Mouse (Mus musculus) stomach, embryonic 16.5 days (tissue): Measurements from ENCODE around the gene Bmpr1a. TPM values are rescaled to one million over a fixed set of nuclear protein-coding genes. Genes with fewer than 3 reads are reported as not detected.

ENCODE experiments used
- ATAC-seq: fragments of 200-750 bp; cut with Nextera tagmentation; 2 replicates; pipeline ENCODE4 v1.8.0; 2017; ENCODE audit warnings: moderate number of reproducible peaks, moderate TSS enrichment; ENCODE audit not compliant: insufficient read depth, low FRiP score
- H3K27ac ChIP-seq: fragments of 300-500 bp; sonication (generic); 2 replicates; pipeline ENCODE4 v1.5.1; 2014; ENCODE audit warnings: low read length
- H3K27me3 ChIP-seq: fragments of 300-500 bp; sonication (generic); 2 replicates; pipeline ENCODE4 v1.6.1; 2014; ENCODE audit warnings: low read length, control low read depth, mixed read lengths; ENCODE audit not compliant: control insufficient read depth, insufficient read depth
- H3K36me3 ChIP-seq: fragments of 300-500 bp; sonication (generic); 2 replicates; pipeline ENCODE4 v1.6.1; 2014; ENCODE audit warnings: low read length; ENCODE audit not compliant: control insufficient read depth, insufficient read depth
- H3K4me1 ChIP-seq: fragments of 300-500 bp; sonication (generic); 2 replicates; pipeline ENCODE4 v1.6.1; 2014; ENCODE audit warnings: low read length, control low read depth, mixed read lengths; ENCODE audit not compliant: control insufficient read depth, insufficient read depth
- H3K4me2 ChIP-seq: fragments of 300-500 bp; sonication (generic); 2 replicates; pipeline ENCODE4 v1.6.1; 2014; ENCODE audit warnings: low read depth, low read length, mixed read lengths
- H3K4me3 ChIP-seq: fragments of 300-500 bp; sonication (generic); replicated peaks from 2 replicates; pipeline ENCODE4 v1.5.1; 2014; ENCODE audit warnings: mild to moderate bottlenecking, low read length
- H3K9ac ChIP-seq: fragments of 300-500 bp; sonication (generic); 2 replicates; pipeline ENCODE4 v1.6.1; 2014; ENCODE audit warnings: low read length
- H3K9me3 ChIP-seq: fragments of 300-500 bp; sonication (generic); replicated peaks from 2 replicates; pipeline ENCODE4 v1.6.1; 2016; ENCODE audit warnings: low read length, control low read depth; ENCODE audit not compliant: control insufficient read depth
- WGBS: fragments of 180-500 bp; shearing (Covaris S2); extraction: QIAGEN DNeasy Blood & Tissue Kit; methylation state at CpG from one replicate; pipeline ENCODE4 v1.1.7; 2014; 5-methylcytosine and 5-hydroxymethylcytosine counted together
- polyA plus RNA-seq: library from polyadenylated mRNA; unstranded; fragments of >200 nt; fragmentation: Nextera tagmentation; extraction: Ambion mirVana; gene quantifications from 2 replicates; pipeline ENCODE4 v1.2.1, GENCODE M21; 2015

Gene Bmpr1a
- polyA plus RNA-seq, 1 experiment from 2014 or later, result 22.9 TPM

DNA sequence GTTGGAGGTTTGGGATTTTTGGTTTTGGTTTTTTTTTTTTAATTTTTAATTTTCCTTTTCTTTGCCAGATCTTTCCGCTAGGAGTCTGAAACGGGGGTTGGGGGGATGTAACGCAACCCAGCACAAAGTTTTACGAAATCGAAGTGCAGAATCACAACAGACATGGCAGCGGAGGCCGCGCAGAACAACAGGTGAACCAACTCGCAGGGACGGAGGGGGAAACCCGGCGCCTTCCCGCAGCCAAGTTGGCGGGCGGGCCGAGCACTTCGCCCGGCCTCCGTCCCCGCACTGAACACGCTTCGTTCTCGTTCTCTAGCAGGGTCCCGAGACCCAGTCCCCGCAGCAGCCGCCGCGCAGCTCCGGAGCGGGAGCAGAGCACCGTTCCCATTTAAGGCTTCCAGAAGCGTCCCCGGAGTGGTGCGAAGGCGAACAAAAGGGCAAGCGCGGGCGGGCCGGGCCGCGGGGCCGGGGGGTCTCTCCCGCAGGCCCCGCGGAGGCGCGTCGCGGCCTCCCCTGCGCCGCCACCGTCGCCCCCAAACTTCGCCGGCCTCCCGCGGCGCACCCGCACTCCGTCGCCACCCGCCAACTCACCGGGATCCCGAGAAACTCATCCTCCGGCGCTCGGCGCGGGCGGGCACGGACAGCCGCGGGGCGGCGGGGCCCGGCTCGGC is 1.2 kb downstream of the Bmpr1a start:
- Histone ChIP-seq H3K4me3 (peak overlapping the region; percentile 94), H3K9me3 (no peaks in the 10 kb centered on the region), H3K4me1 (peaks cover 30% of the 10 kb centered on the region), H3K9ac (peak overlapping the region; percentile 99), H3K27ac (peak overlapping the region; percentile 97), H3K36me3 (no peaks in the 10 kb centered on the region), H3K27me3 (no peaks in the 10 kb centered on the region), H3K4me2 (peak overlapping the region; percentile 83)
- ATAC-seq, result peak; percentile 23; the same call in 1 of the 2 replicates
- WGBS, result under 1% methylated on average over 71 of the region's 77 CpGs

DNA sequence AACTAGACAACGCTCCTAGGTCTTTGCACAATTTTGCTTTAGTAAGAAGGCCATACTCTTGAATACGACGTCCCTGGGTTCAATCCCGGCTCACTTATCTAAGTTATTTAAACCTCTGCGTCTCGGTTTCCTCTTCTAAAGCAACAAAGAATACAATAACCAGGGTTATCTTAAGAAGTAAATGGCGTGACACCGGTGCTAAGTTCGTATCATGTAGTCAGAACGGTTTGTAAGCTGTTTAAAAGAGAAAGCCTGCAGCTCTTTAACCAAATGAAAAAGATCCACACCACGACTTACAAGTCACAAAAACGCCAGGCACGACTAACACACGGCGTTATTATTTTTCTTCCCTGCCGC is 1.7 kb downstream of the Bmpr1a start:
- Histone ChIP-seq H3K4me1 (peaks cover 32% of the 10 kb centered on the region), H3K27ac (peak overlapping the region; percentile 97), H3K4me3 (peak overlapping the region; percentile 94), H3K9me3 (no peaks in the 10 kb centered on the region), H3K27me3 (no peaks in the 10 kb centered on the region), H3K9ac (peak overlapping the region; percentile 99), H3K36me3 (no peaks in the 10 kb centered on the region), H3K4me2 (peak overlapping the region; percentile 83)
- WGBS, result under 1% methylated on average over 16 of the region's 16 CpGs
- no peak for ATAC-seq

GRCm38 (mm10) chr14:34500309-34500708 is 2.8 kb downstream of the Bmpr1a start:
- 5% methylated on average over 4 of the region's 4 CpGs for WGBS
- H3K4me2 ChIP-seq, result peak overlapping the region; percentile 83
- no peaks in the 10 kb centered on the region for H3K9me3 ChIP-seq
- no peaks in the 10 kb centered on the region for H3K27me3 ChIP-seq
- H3K27ac ChIP-seq, result no peak overlapping the region
- no peak for ATAC-seq
- peaks cover 40% of the 10 kb centered on the region for H3K4me1 ChIP-seq
- H3K4me3 ChIP-seq, result peak overlapping the region; percentile 94
- H3K36me3 ChIP-seq, result no peaks in the 10 kb centered on the region
- peak overlapping the region; percentile 66 for H3K9ac ChIP-seq

DNA sequence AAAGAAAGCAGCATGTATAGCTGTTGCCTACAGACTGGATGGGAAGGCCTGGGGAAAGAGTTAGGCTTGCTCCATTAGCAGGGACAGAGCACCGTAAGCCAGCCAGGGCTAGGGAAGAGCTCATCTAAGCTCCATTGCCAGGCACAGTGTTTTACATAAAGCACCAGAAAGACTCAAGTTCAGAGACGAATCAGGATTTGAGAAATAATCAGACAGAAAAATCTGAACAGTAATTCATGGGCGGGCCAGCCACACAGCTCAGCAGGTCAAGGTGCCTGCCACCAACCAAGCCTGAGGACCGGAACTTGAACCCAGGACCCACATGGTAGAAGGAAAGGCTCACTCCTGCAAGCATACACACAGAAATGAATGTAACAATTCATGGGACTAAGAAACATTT is 3.5 kb downstream of the Bmpr1a start:
- Histone ChIP-seq H3K4me3 (peak overlapping the region; percentile 94; the same call in 1 of the 2 replicates), H3K4me1 (peaks cover 40% of the 10 kb centered on the region), H3K27me3 (no peaks in the 10 kb centered on the region), H3K36me3 (no peaks in the 10 kb centered on the region), H3K9ac (no peak overlapping the region; the same call in 1 of the 2 replicates), H3K4me2 (peak overlapping the region; percentile 83), H3K27ac (peak overlapping the region; percentile 41; the same call in 1 of the 2 replicates), H3K9me3 (no peaks in the 10 kb centered on the region)
- ATAC-seq, result no peak
- WGBS, result 52% methylated on average over 4 of the region's 4 CpGs

- Histone ChIP-seq H3K9ac (no peak overlapping the region), H3K4me2 (no peak overlapping the region), H3K9me3 (no peaks in the 10 kb centered on the region), H3K27me3 (no peaks in the 10 kb centered on the region), H3K27ac (no peak overlapping the region), H3K36me3 (no peaks in the 10 kb centered on the region), H3K4me1 (peaks cover 31% of the 10 kb centered on the region), H3K4me3 (no peak overlapping the region)
- ATAC-seq, result no peak
- WGBS, result 51% methylated on average over 3 of the region's 3 CpGs
These were observed 5.8 kb downstream of the Bmpr1a start for GRCm38 (mm10) chr14:34497346-34497745.

DNA sequence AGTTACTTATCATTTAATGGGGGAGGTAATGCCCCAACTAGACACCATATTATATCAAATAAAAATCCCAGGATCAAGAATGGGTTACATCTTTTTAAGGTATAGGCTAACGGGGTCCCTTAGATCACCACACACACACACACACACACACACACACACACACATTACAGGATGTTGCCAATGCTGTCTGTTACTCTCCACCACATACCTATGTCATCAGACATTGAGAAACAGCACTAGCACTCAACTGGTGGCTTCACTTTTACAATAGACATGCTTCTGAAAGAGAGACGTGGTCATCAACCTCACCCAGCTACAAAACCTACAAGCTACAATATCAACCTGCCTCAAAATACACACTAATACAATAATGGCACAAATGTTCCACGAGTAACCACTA is 9.5 kb downstream of the Bmpr1a start:
- no peaks in the 10 kb centered on the region for H3K27me3 ChIP-seq
- H3K4me1 ChIP-seq, result peaks cover 33% of the 10 kb centered on the region
- H3K9me3 ChIP-seq, result no peaks in the 10 kb centered on the region
- no peak overlapping the region for H3K4me2 ChIP-seq
- no peak overlapping the region for H3K4me3 ChIP-seq
- no peak for ATAC-seq
- no peak overlapping the region for H3K9ac ChIP-seq
- H3K27ac ChIP-seq, result no peak overlapping the region
- 82% methylated on average over 3 of the region's 3 CpGs for WGBS
- no peaks in the 10 kb centered on the region for H3K36me3 ChIP-seq

DNA sequence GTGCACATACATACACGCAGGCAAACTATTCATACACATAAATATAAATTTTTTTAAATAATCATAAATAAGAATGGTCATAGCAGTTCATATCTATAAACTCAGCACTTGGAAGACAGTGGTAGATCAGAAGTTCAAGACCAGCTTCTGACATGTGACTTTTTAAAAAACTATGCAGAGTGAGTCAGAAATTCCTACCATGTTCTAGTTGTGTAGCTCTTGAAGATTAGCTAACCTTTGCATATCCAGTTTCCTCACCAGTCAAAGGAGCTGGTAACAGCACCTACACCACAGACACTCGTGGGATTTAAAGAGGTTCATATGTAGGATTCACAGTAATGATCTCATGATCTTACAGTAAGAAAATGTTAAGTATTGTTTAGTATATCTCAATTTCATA is 10.5 kb downstream of the Bmpr1a start:
- no peak overlapping the region for H3K9ac ChIP-seq
- H3K27ac ChIP-seq, result no peak overlapping the region
- H3K4me3 ChIP-seq, result no peak overlapping the region
- 76% methylated on average over 2 of the region's 2 CpGs for WGBS
- no peaks in the 10 kb centered on the region for H3K27me3 ChIP-seq
- no peak for ATAC-seq
- no peaks in the 10 kb centered on the region for H3K9me3 ChIP-seq
- H3K36me3 ChIP-seq, result no peaks in the 10 kb centered on the region
- H3K4me1 ChIP-seq, result peaks cover 30% of the 10 kb centered on the region
- no peak overlapping the region for H3K4me2 ChIP-seq

- Histone ChIP-seq H3K27ac (no peak overlapping the region), H3K4me2 (no peak overlapping the region), H3K27me3 (no peaks in the 10 kb centered on the region), H3K36me3 (no peaks in the 10 kb centered on the region), H3K4me3 (no peak overlapping the region), H3K4me1 (peaks cover 25% of the 10 kb centered on the region), H3K9me3 (no peaks in the 10 kb centered on the region), H3K9ac (no peak overlapping the region)
- no peak for ATAC-seq
- WGBS, result 46% methylated on average over 1 of the region's 1 CpGs
These were observed 12.2 kb downstream of the Bmpr1a start for GRCm38 (mm10) chr14:34490965-34491364.

DNA sequence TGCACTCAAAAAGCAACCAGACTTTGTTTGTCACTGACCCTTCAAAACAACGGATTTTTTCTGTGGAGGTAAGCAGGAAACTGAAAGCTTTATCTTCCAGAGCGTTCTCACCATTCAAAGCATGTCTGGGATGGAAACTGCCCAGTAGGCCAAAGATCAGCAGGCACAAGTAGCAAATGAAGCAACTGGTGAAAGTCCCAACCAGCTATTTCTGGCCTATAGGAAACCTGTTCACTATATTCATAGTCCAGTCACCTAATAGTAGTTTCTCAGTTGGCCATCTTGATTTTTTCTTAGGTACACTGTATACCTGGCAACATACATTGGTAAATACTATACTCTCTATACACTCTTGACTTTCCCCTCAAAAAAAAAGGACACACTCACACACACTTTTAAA is 13.2 kb downstream of the Bmpr1a start:
- Histone ChIP-seq H3K4me3 (no peak overlapping the region), H3K9me3 (no peaks in the 10 kb centered on the region), H3K27ac (no peak overlapping the region), H3K27me3 (no peaks in the 10 kb centered on the region), H3K4me2 (no peak overlapping the region), H3K9ac (no peak overlapping the region), H3K36me3 (no peaks in the 10 kb centered on the region), H3K4me1 (peaks cover 26% of the 10 kb centered on the region)
- WGBS, result 56% methylated on average over 2 of the region's 2 CpGs
- ATAC-seq, result no peak
